ENCODE assay signal across 9 mouse cellular contexts in genomic region chr3:130945861-130946449, GRCm38 (mm10).
DNase-seq lines count a peak whose midpoint lies in the region; ATAC-seq and TF ChIP-seq lines count a peak whose summit lies in the region.
"Had no signal": no experiment of that assay in that cellular context is flagged by ENCODE, and none has a peak within 500 bp of the region (broad histone marks: within the 10 kb centered on the region; RNA-seq: fewer than 3 reads in every experiment).

No protein-coding gene starts in this region.

- H3K9ac ChIP-seq in intestine, embryonic 16.5 days (ENCODE audit: low read depth, low read length): peak overlapping the region; percentile 70
- peak overlapping the region; percentile 19; the same call in 1 of the 2 replicates for H3K9ac ChIP-seq in liver, adult 2 months (ENCODE audit: low read depth, low read length)

- no peak for TF ChIP-seq POLR2A in liver, adult 2 months (IDR thresholded peaks at IDR 0.05; ENCODE audit: extremely low read depth, insufficient read depth, low read length)

- no peaks in the 10 kb centered on the region for H3K79me2 ChIP-seq in liver, adult 2 months (ENCODE audit: control insufficient read depth, insufficient read depth, low read length)

- no peaks in the 10 kb centered on the region for H3K36me3 ChIP-seq in intestine, embryonic 16.5 days (ENCODE audit: control insufficient read depth, insufficient read depth, low read length)
- H3K36me3 ChIP-seq in liver, adult 2 months (ENCODE audit: control insufficient read depth, insufficient read depth, low read length): no peaks in the 10 kb centered on the region

- peak overlapping the region; percentile 81 for H3K4me2 ChIP-seq in intestine, embryonic 16.5 days (ENCODE audit: low read depth, low read length)

- peak; percentile 42 for ATAC-seq in granulocyte monocyte progenitor cell, adult 5-6 weeks (replicated peaks; ENCODE audit: poor library complexity, severe bottlenecking)
- ATAC-seq in intestine, embryonic 16.5 days: peak; percentile 55

- 3% methylated on average over 25 of the region's 25 CpGs for whole genome bisulfite sequencing in intestine, embryonic 16.5 days
- WGBS in liver, adult 2 months: 5% methylated on average over 25 of the region's 25 CpGs

- peak overlapping the region; percentile 44 for H3K4me3 ChIP-seq in intestine, embryonic 16.5 days (ENCODE audit: low read length)
- H3K4me3 ChIP-seq in liver, adult 2 months (ENCODE audit: insufficient read depth, low read depth, low read length): peak overlapping the region; percentile 43; the same call in 1 of the 2 replicates

- peaks cover 7% of the 10 kb centered on the region; the same call in 1 of the 2 replicates for H3K4me1 ChIP-seq in intestine, embryonic 16.5 days (ENCODE audit: control insufficient read depth, insufficient read depth, low read length)
- no peaks in the 10 kb centered on the region; the same call in 1 of the 2 replicates for H3K4me1 ChIP-seq in liver, adult 2 months (ENCODE audit: control insufficient read depth, insufficient read depth, low read length)

- DNase-seq in layer of hippocampus, adult 18-20 months (ENCODE audit: low spot score in 2 of 2): peak; percentile 5 to 47
- no peak for DNase-seq in layer of hippocampus, adult 9-10 months (ENCODE audit: low spot score)
- peak; percentile 20 for DNase-seq in cerebellum, adult 9-11 months
- DNase-seq in liver, adult 2 months (ENCODE audit: extremely low read depth, low read depth, low spot score): no peak
- peak; percentile 81 for DNase-seq in neural tube, embryonic 10.5 days (ENCODE audit: extremely low spot score, low spot score)
- DNase-seq in thymus, postnatal 25 days: peak; percentile 78

- TF ChIP-seq CTCF in liver, adult 2 months (IDR thresholded peaks at IDR 0.05; ENCODE audit: low read depth, low read length): no peak

- H3K9me3 ChIP-seq in intestine, embryonic 16.5 days (ENCODE audit: control insufficient read depth, low read length): no peaks in the 10 kb centered on the region

- no peaks in the 10 kb centered on the region for H3K27me3 ChIP-seq in intestine, embryonic 16.5 days (replicated peaks; ENCODE audit: control insufficient read depth, insufficient read depth, low read length)
- H3K27me3 ChIP-seq in liver, adult 2 months (ENCODE audit: control insufficient read depth, insufficient read depth, low read length): no peaks in the 10 kb centered on the region
- H3K27me3 ChIP-seq: CH12.LX had no signal

- H3K27ac ChIP-seq in intestine, embryonic 16.5 days (ENCODE audit: low read length): peak overlapping the region; percentile 55
- no peak overlapping the region for H3K27ac ChIP-seq in liver, adult 2 months (replicated peaks; ENCODE audit: insufficient read depth, low read depth, low read length)

Comparison
In these comparisons a context has a peak if more than half of its experiments do, and no peak if none do; other contexts are left out.
1. DNase-seq: peak in layer of hippocampus, adult 18-20 months (2 of 2), cerebellum, adult 9-11 months (single experiment), neural tube, embryonic 10.5 days (single experiment) and thymus, postnatal 25 days (single experiment); none in layer of hippocampus, adult 9-10 months (single experiment) and liver, adult 2 months (single experiment).